Mouse (Mus musculus) adrenal gland (tissue): Measurements from ENCODE around the gene Smad5.

Experiments
- intact Hi-C: fragments of 180-260 bp; cut with DNase I; formaldehyde crosslinking; loops from one replicate; pipeline ENCODE4 v1.15.1; 2025

Smad5 gene

GRCm38 (mm10) chr13:56752474-56753191 is 49.8 kb downstream of the Smad5 start:
- intact Hi-C loops = loop anchor here (5.0 kb wide), 1 partner anchor 190 kb away; no protein-coding TSS in a partner anchor

- intact Hi-C loops = loop anchor here (5.0 kb wide), 1 partner anchor 191 kb away; no protein-coding TSS in a partner anchor
Measured at GRCm38 (mm10) chr13:56753192-56753951, 50.6 kb downstream of the Smad5 start, which contains the start of gene Gm45623. Gm45623 (minus strand) TSS chr13:56753827.

- intact Hi-C loops = loop anchor here (5.0 kb wide), 2 partner anchors 99 to 279 kb away; no protein-coding TSS in a partner anchor
Measured at GRCm38 (mm10) chr13:56755871-56756270, 53.1 kb downstream of the Smad5 start.

DNA sequence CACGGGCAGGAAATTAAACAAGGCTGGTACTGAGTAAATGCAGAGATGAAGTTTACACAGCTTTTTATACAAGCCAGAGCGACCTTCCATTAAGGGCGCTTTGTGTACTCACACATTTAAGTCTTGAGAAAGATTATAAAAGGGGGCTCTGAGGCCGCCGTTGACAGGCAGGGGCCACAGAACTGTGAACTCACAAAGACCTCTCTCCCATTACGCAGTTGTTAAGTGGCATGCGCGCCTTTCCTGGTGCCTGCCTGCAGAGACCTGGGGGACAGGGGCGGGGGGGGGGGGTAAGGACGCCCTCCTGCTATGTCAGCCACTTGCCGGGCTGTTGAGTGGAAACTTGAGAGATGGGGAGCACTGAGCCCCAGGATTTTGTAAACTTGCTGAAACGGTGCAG is 54.4 kb downstream of the Smad5 start:
- intact Hi-C loops = loop anchor here (5.0 kb wide), 2 partner anchors 100 to 280 kb away; no protein-coding TSS in a partner anchor

DNA sequence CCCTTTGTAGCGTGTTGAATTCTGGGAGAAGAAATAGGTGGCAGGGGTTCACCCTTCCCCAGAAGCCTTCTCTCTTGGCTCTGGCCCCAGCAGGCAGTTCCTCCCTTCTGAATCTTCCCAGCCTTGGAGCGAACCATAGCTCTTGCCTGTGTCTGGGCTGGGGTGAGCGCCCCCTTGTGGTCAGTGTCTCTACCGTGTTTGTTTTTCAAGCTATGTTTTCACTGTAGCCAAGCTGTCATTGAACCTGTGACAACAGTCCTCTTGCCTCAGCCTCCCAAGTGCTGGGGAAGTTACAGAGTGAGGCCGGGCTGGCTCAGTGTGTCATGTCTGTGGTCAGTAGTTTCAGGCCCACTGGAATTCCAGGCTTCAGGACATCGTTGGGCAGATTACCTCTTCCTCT is 55.7 kb downstream of the Smad5 start:
- intact Hi-C loops = loop anchor here (5.0 kb wide), 2 partner anchors 101 to 281 kb away; no protein-coding TSS in a partner anchor

DNA sequence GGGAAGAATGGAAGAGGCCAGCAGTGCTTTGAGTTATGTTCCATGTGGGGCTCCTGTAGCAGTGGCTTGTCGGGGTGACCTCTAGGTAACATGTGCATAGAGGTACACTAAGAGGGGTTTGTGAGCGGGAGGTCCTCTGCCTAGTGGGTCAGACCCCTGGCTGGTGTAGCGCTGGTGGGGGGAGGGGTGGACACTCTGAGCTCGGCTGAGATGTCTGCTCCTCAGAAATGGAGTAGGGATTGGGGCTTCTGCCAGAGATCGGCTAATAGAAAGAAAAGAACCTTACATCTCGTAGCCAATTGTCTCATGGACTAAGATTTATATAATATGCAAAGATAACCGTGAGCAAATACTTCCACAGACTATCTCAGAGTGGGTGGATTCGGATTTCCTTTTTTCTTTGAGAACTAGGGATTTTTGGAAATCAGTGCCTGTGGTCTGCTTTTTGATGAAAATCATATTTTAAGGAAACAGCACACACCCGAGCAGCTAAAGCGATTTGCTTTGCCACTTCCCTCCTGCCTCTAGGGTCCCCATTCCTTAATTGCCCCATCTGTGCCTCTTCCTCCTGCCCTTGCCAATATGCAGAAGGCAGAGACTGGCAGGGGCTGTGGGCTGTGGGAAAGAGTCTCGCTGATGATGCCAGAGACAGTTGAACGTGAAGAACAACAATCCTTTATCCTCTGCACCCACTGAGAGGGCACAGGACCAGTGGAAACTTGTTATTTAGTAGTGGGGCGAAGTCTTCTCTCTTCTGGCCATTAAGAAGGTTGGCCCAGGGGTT is 59.8 kb downstream of the Smad5 start:
- intact Hi-C loops = no loop called here

- intact Hi-C loops = no loop called here
Measured at GRCm38 (mm10) chr13:56765284-56766032, 62.6 kb downstream of the Smad5 start.

GRCm38 (mm10) chr13:56766211-56766610 is 63.4 kb downstream of the Smad5 start:
- intact Hi-C loops = no loop called here

- intact Hi-C loops = no loop called here
Measured at GRCm38 (mm10) chr13:56769431-56769830, 66.6 kb downstream of the Smad5 start.

DNA sequence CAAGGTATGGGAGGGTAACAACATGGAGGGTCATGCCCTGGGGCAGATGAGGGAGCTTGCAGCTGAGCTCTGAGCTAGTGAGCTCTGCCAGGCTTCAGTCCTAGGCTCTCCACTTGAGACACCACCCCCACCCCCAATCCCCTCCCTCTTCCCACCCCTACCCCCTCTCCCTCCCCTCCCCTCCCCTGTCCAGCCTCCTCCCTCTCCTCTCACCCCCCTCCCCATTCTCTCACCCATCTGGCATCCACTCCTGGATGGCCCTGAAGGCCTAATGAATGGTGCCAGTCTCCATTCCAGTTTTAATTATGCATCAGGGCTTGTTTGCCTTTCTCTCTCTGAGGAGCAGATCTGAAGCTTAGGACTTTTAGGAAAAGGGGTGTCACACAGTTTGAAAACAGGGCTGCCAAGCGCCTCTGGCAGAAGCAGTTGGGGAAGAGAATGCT is 67.3 kb downstream of the Smad5 start:
- intact Hi-C loops = no loop called here

DNA sequence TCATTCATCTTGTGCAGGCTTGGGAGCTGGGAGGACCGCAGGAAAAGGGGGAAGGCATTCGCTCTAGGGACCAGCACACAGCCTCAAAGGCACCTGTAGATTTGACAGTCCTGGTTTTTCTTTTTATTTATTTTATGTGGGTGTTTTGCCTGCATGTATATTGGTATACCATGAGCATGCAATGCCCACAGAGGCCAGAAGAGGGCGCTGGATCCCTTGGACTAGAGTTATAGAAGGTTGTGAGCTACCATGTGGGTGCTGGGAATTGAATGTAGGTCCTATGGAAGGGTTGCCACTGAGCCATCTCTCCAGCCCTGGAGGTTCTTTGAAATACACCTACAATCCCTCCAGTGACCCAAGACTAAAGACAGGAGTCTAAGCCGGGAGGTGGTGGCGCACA is 68.0 kb downstream of the Smad5 start:
- intact Hi-C loops = no loop called here

GRCm38 (mm10) chr13:56772592-56772991 is 69.8 kb downstream of the Smad5 start:
- intact Hi-C loops = no loop called here

DNA sequence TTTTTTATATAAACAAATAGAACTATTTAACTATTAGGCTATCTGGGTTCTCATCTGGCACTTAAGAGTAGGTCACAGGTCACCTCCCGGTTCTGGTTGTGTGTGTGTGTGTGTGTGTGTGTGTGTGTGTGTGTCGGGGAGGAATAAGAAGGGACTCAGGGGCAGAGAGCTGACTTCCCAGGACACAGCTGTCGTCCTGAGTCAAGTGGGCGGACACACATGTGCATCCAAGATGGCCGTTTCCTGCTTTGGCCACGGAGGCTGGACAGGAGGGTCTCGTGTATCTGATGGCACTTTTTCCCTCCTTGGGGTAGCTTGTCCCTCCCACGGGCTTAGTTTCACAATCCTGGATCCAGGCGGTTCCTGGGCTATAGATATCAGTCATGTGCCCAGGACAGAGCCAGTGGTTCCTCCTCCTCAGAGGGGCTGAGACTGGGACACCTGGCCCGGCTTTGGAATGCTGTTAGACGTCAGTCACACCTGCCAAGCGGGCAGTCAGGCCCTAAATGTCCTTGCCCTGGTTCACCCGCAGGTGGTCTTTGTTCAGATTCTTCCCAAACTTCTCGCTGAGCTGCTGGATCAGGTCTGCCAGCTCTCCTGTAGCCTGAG is 70.6 kb downstream of the Smad5 start:
- intact Hi-C loops = no loop called here

DNA sequence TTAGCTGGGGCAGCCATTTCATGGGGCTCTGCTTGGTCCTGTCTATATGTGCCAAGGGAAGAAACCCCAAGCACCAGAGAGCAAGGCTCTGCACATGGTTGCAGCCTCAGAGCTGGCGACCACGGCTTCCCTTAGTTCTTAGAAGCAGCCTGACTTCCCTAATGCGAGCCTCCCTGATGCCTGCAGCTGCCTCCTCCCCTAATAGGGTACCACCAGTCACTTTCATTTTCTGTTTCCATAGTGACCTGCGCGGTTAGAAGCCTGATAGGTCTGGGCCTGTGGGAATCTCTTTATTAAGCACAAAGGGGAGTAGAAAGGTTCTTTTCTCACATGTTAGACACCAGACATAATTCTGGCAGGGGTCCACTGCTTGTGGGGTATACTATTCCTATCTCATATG is 71.5 kb downstream of the Smad5 start:
- intact Hi-C loops = no loop called here

DNA sequence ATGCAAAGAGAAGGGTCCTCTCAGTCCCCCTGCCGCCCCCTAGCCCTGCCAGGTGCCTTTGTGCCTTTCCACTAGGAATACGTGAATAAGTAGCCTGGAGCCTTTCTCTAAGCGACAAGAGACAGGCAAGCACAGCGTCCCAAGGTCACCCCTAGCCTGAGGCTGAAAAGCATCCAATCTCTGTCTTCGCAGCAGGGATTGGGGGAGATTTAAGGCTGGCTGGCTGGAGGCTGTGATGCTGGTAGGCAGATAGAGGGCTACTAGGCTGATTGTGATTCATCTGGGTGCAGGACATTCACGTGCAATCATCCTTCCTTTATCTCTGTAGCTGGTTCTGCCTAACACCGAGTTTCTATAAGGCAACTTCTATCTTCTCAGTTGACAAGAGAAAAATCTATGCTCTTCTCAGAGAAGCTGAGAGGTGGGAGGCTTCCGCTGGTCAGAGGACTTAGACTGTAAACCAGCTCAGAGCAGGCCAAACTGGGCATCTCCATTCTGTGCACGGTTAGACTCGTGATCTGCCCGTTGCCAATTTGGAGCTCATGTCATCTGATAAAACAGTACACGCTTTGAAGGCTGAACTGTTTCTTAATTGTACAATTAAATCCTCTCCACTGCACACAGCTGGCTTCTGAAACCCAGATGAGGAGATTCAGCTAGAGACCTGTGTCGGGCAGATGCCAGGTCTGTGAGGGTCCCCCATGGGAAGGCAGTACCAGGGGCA is 78.1 kb downstream of the Smad5 start:
- intact Hi-C loops = no loop called here

- intact Hi-C loops = no loop called here
Measured at GRCm38 (mm10) chr13:56781697-56782096, 78.9 kb downstream of the Smad5 start.

DNA sequence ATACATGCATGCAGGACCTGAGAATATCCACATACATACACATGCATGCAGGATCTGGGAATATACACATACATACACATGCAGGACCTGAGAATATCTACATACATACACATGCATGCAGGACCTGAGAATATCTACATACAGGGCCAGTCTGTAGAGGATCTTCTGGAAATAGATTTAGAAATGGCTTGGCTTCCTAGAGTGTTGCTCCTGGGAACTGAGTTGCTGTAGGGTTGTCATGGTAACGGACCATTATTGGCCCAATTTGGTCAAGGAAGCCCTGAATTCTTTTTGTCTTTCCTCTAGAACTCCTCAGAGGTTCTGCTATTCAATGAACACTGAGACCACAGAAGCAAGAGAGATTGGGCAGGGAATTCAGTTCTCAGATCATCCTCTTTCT is 79.8 kb downstream of the Smad5 start:
- intact Hi-C loops = no loop called here

- intact Hi-C loops = no loop called here
Measured at GRCm38 (mm10) chr13:56790683-56791082, 87.9 kb downstream of the Smad5 start.
